Mouse (Mus musculus) spleen, embryonic (tissue): ENCODE measurements around the gene Lrba.

ENCODE experiments used
- CTCF ChIA-PET: fragments of 350-600 bp; sonication (Branson Sonifier 250); formaldehyde crosslinking; loops from one replicate; lab custom pipeline; 2022; lab: Charles Lee

Lrba gene

DNA sequence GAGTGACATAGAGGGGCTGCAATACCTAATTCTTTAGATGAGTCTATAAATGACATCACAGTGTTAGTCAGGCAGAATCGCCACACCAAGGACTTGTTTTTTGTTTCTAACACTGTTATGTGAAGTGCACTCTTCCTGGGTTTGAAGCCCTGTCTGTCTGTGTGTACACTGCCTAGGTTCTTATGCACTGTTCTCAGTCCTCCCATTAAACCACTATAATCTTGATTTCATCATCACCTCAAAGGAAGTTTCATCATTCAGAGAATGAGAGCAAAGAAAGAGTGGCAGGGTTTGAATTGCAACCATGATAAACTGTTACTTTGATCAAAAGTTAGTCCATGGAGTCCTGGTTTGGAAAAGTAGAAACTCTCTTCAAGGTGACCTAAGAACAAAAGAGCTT lies 532.1 kb downstream of the Lrba start:
- CTCF ChIA-PET, result no interaction called here

DNA sequence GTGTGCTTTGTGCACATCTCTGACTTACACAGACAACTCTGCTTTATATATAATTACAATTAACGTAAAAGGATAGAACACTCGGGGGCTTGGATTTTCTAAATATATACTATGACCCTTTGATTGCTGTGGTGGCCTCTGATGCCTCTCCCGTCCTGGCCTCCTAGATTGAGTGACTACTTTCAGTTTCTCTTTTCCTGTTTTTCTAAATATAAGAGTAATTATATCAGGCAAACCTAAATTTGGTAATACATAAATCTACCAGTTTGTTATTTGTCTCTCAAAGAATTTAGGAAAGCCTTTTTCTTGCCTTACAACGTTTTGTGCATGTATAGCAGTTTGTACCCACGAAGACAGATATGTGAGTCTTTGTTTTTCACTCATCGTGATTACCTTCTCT lies 534.2 kb downstream of the Lrba start:
- CTCF ChIA-PET, result no interaction called here

DNA sequence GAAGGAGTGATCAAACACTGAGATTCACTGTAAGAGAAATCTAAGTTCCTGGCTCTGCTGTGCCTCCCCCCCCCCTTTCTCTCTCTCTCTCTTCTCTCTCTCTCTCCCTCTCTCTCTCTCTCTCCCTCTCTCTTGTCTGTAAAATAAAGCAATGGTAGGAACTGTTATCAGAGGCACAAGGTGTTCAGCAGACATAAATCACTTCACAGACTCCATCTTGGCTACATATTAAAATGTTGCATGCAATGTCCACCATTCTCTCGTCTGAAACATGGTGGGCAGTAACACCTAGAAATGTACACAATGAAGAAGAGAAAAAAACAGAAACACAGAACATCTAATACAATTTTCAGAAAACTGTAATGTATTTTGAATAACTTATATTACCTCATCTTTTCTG lies 534.9 kb downstream of the Lrba start:
- CTCF ChIA-PET, result no interaction called here

DNA sequence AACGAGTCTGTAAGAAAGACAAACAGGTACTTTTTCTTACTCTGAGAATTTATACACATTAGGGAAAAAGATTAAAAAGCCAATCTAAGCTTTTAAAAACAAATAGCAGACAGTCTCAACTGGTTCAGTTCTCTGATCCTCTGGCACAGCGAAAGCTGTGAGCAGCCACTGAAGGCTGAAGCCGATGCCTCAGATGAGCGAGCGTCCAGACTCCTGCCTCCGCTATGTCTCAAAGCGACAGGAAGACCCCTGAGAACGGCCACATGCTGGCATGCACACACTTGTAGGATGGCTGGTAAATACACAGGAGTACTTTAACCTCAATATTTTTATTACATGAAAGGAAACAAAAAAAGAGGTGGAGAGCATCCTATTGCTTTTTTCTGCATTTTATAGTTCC lies 535.4 kb downstream of the Lrba start:
- CTCF ChIA-PET, result no interaction called here

DNA sequence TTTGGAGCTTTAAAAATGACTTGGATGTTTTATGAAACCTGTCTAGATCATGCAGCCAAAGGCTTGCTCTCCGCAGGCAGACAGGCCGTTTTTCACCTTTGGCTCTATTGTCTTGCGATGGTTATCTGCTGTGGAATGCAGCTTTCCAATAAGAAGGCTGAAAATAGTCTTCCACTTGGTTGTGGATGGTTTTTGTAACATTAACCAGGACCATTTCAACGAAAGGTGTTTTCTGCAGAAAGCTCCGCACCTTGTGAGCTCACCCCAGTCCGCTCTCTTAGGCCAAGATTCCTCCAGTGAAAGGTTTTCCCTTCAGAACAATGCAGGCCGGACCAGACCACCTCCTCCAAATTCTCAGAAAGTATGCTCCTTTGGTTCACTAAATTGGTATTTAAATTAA lies 536.0 kb downstream of the Lrba start:
- CTCF ChIA-PET, result no interaction called here

DNA sequence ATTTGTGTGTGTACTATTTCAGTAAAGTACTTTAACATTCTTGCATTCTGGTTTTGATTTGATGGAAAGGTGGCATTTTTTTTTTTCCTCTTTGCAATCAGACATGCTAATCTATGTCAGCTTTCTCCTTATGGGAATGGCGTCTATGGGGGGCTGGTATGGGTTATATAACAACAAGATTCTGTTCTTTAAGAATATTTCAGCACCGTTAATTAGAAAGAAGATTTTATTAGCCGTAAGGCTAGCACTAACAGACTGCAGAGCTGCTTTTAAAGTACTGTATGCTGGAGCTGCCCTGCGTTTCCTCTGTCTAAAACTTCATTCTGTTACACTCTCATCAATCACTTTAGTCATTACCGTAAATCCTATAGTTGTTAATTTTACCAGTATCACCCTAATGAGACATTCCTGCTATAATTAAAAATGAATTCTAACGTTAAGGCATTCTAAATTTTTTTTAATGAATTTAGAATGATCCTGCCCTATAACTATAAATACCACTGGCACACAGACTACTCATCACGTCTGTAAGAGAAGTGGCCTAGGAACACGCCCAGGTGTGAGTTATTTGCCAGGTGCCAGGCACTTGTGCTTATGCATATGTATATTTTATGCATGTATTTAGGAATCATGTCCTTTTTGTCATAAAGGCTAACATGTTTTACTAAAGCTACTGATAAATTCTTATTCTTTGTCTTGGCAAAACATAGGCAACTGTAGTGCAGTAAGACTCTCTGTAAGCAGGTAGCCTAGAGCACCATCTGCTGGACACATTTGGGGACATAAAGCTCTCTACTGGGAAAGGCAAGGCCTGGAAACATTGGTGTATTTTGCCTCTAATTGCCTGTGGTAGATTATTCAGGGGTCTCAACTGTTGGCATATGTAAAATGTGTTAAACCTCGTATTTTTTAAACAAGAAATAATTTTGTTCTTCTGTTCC lies 536.9 kb downstream of the Lrba start:
- CTCF ChIA-PET, result interaction anchor here (0.7 to 1.0 kb wide), 2 partner anchors 8 to 112 kb away, joined by 3 read pairs; no protein-coding TSS in a partner anchor

DNA sequence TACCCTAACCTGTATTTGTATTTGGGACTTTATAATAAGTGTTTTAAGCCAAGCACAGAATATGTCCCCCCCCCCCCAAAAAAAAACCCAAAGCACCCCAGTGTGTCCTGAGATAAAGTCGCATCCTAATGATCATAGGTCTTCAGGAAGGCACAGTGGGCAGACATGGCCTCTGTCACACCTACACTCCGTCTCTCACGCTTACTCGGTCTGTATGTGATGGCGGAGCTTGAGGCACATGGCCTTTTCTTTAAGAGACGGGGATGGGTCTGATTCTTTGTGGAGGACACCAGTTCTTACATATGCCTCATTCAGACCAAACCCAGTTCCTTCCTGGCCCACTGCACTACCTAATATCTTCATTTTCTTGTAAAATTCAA lies 537.5 kb downstream of the Lrba start:
- CTCF ChIA-PET, result no interaction called here

DNA sequence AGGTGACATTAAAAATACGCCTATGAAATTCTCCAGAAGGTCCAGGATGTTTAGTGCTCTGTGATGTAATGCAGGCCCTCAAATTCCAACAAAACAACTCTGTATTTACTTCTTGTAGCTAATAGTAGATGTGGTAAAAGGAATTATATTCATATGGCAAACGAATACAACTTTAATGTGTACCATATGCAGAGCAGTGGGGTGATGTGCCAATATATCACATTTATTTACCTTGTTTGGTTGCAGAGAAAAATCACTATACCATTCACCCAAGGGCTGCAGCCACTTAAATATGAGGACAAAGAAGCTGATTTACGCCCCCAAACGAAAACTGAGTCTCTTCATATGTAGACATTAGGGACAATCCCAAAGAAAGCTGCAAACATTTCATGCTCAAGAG lies 538.0 kb downstream of the Lrba start:
- CTCF ChIA-PET, result no interaction called here

DNA sequence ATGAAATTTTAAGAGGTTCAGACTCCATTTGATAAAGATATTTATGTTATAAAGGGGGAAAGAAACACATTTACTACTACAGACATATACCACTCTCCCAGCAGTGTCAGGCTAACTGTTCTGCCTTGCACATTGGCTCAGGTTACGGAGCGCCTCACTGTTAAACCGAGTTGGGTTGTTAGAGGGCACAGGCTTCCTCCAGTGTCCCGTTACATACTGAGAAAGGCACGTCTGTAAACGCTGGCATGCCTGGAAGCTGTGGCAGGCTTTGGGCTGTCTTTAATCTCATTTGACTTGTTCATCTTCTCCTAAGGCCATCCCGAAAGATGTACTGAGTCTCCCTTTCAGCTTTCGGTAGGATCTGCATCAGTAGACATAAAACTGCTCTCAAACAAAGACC lies 544.1 kb downstream of the Lrba start:
- CTCF ChIA-PET, result no interaction called here

DNA sequence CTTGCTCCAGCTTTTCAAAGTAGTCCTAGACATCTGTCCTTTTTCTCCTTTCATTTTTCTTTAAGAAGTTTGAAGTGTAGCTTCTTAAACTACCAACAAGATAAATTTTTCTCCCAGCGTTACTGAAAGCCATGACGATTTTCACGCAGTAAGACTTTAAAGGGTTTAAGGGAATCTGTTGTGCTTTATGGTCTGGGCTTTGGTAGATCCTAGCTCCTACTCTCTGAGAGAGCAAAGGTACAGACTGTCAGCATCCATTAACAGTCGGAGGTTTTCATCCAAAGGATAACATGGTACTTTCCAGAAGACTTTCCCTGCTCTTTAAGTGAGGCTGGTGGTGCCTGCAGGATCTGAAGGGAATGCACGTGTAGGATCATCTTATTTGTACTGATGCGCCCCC lies 544.5 kb downstream of the Lrba start:
- CTCF ChIA-PET, result interaction anchor here (0.8 kb wide), 1 partner anchor 8 kb away, joined by 3 read pairs; no protein-coding TSS in a partner anchor

DNA sequence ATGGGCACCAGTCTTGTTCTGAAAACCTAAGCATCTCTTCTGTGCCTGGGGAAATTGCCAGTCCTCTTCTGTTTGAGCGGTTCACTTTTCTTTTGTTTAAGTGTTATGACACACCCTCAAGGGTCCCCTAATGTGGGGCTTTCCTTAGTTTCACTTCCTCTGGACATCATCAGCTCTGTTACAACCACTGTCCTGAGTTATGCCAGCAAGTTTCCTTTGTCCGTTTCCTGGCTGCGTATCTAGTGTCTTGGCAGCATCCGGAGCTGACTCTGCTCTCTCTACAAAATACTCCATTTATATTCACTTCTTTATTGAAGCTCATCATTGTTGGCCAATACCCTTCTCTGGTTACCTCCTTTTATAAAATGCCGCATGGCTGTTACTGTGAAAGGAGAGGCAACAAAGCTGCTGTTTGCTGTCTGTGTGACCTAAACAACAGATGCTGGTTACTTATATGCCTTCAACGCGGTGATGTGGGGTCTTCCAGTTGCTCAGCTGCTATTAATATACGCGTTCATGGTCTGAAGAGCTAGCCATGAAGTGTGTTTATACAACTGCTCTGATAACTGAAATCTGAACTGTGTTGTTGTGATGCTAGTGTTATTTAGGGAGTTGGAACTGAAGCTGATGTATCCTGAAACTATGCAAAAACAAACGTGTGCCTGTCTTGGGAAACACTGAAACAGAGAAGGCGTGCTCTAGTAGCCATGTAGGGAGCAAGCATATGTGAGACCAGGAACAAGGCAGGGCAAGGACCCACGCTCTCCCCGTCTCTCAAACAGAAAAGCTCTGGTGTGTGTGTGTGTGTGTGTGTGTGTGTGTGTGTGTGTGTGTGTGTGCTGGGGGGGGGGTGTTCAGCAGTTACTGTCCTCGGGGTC lies 550.3 kb downstream of the Lrba start:
- CTCF ChIA-PET, result interaction anchor here (0.7 kb wide), 1 partner anchor 38 kb away, joined by 3 read pairs; no protein-coding TSS in a partner anchor

DNA sequence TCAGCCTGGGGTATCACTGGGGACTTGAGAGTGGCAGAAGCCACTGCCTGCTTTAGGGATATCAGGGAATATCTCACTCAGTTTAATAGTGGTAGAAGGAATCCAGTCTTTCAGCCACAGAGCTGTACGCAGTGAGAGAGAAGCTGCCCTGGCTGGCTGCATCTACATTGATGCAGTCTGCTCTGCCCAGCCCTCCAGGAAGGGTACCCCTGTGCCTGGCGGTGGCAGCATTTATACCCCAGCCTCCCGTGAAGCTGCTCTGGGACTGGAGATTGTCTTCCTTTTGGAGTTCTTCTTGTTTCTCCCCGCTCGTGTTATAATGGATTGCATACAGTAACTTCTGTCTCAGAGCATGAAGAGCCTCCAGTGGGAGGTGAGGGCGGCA lies 551.0 kb downstream of the Lrba start:
- CTCF ChIA-PET, result no interaction called here

DNA sequence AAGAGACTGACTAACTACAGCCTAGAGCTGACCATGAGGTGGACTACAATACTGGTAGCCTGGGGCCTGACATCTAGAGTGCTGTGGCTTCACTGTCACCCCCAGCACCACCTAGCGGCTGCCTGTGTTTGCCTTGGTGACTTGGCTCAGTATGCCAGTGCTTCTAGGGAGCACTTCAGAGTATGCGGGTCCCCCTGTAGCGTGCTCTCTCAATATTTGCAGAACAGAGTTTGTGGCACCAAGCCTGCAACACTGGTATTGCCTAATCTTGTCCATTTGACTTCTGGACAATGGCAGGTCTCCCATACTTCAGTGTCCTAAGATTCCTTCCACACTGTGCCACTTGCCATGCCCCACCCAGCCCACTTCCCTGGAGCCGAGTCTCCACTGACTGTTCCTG lies 555.2 kb downstream of the Lrba start:
- CTCF ChIA-PET, result no interaction called here

DNA sequence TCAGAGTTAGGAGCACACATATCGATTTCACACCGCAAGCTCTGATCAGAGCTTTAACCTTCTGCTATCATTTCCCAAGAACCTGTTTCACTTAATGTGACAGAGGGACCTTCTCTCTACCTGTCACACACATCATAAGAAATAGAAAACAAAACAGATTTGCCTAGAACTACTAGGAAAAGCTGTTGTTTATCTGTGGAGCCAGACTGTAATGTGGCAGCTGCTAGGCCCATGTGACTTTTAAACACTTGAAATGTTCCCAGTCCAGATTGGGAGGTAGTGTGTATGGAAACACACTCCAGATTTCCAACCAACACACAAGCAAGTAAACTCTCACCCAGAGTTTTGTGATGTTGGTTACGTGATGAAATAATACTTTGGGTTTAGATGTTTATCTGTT lies 559.6 kb downstream of the Lrba start:
- CTCF ChIA-PET, result no interaction called here

DNA sequence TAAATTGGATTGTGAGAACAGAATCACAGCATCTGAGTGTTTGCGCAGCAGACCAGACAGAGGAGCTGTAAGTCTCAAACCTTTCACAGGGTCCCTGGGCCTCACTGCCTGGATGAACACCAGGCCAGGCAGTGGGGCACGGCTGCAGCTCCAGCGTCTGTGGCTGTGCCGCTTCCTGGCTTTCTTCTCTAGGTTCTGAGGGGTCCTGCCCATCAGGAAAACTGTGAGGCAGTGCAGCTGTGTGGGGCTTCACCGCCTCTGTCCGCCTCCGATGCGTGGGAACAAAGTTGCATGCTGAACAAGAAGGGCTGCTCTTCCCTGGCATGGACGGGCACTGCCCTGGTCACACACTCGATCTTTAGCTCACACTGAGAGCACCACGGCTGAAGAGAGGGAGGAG lies 560.5 kb downstream of the Lrba start:
- CTCF ChIA-PET, result no interaction called here

DNA sequence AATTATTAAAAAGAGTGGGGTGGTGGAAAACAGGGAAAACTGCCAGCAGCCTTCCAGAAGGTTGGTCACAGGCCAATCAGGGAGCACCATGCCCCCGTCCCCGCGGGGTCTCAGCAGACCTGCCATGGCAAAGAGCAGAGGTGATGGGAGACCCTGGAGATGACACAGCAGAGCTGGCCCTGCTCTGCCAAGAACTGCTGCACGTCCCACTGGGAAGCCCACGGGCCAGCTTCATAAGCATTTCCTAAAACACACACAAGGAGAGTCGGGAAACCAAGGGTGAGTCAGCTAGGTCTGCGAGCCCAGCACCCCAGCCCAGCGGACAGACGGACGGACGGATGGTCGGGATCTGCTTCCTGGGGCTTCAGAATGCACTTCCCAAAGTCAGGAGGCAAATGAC lies 561.8 kb downstream of the Lrba start:
- CTCF ChIA-PET, result interaction anchor here (0.6 kb wide), 1 partner anchor 1148 kb away, joined by 3 read pairs; no protein-coding TSS in a partner anchor

DNA sequence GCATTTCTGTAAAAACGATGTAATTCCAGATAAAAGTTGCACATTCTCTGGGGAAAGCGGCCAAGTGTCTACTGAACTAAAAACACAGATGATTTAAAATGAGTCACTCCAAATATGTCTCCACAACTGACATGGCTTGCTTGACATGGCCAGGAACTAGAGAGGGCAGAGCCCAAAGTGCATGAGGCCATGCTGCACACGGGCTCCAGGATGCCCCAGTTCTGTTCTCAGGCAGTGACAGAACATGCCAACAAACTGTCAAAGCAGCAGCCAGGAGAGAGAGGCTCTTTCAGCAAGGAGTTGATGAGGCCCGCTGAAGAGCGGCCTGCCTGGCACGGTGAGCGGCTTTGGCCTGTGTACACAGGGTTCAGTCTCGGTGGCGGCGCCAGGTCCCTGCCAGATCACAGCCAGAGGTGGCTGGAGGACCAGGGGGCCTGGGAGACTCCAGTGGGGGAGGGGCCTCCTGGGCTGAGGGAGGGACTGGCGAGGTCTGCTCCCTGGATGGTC lies 562.4 kb downstream of the Lrba start:
- CTCF ChIA-PET, result interaction anchor here (0.6 kb wide), 1 partner anchor 1148 kb away, joined by 3 read pairs; no protein-coding TSS in a partner anchor

DNA sequence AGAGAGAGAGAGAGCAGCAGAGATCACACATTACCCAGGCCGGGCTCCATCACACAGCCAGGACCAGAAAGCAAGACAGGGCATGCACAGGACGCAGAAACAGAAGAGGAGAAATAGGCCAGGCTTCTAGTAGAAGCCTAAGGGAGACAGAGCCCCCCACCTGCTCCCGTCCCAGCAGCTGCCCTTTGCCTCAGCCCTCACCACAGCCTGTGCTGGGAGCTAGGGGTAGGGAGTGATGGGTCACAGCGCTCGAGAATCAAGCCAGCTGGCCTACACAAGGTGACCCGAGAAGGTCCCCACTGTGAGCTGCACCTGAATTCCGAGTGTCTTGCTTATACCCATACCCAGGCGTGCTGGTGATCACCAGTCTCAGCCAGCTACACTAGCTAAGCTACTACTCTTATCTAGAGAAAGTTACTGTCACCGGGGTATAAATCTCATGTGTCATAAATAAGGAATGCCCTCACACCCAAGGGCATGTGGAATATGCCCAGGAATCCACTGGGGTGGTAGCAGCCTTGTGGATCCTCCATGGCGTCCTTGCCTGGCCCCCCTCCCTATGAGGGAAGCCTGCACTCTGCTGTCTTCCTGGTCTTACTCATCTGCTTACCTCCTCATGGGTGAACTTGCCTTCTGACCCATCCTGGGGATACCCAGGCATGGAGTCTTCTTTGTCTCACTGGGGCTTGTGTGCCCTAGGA lies 563.1 kb downstream of the Lrba start:
- CTCF ChIA-PET, result no interaction called here

DNA sequence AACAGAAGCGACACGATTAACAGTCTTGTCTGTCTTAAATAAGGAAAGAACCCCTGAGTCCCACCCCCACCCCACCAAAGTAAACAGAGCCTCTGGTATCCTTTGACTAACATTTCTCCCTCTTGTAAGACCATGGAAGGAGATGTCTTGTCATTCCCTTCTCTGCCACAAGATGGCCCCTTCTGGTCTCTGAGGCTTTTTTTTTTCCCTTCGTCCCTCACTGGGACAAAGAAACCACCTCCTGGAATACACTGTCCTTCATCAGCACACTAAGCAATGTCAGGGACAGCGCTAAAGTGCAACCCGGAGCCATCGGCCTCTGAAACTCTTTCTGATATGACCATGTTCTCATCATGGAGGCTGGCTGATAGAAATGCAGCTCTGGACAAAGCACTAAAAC lies 564.2 kb downstream of the Lrba start:
- CTCF ChIA-PET, result interaction anchor here (0.7 kb wide), 1 partner anchor 17 kb away, joined by 3 read pairs; no protein-coding TSS in a partner anchor

DNA sequence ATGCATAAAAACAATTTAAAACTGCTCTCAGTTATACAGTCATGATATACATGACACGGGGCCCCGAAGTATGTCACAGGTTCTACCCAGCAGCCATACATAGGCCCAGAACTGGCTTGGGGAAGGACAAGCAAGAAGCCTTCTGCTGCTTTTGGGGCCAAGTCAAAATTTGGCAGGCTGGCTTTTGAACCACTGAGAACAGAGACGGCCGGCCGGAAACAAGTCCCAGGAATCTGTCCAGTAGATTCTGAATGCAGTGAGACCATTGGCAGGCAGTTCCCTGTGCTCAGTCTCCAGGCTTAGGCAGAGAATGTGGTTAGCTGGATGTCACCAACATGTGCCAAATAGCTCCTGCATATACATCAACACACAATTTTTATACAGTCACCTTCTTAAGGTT lies 565.3 kb downstream of the Lrba start:
- CTCF ChIA-PET, result no interaction called here

DNA sequence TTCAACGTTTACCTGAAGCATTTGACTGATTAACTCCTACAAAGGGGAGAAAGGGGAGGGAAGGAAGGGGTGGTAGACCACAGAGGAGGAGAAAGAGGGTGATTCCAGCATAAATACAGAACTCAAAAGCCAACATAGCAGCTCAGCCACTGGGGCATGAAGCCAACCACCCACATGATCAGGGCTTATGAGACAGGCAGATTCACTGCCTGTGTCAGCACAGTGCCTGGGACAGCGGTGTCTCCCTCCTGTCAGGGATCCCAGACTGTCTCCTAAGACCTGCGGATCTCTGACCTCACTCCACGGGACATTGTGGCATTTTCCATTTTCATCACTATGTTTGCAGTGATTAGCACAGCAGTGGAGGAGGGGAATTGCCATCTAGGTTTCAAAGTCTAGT lies 568.8 kb downstream of the Lrba start:
- CTCF ChIA-PET, result no interaction called here
